Mouse (Mus musculus) limb, embryonic 11.5 days (tissue): ENCODE results near the gene Ghrhr. TPM values are rescaled to one million over a fixed set of nuclear protein-coding genes. Genes with fewer than 3 reads are reported as not detected.

Experiments
- ATAC-seq: fragments of 200-750 bp; cut with Nextera tagmentation; 2 replicates; pipeline ENCODE4 v1.8.0; 2017; ENCODE audit warnings: low read depth; ENCODE audit not compliant: insufficient number of reproducible peaks, low FRiP score, low TSS enrichment
- DNase-seq: peaks from one replicate; pipeline ENCODE4 v3.0.0-alpha.2; 2015; ENCODE audit warnings: low spot score
- H3K27ac ChIP-seq: fragments of 300-500 bp; sonication (generic); replicated peaks from 2 replicates; pipeline ENCODE4 v1.5.1; 2014; ENCODE audit warnings: low read depth, mild to moderate bottlenecking, low read length
- H3K27me3 ChIP-seq: fragments of 300-500 bp; sonication (generic); 2 replicates; pipeline ENCODE4 v1.6.1; 2014; ENCODE audit warnings: mild to moderate bottlenecking, low read length, mixed read lengths; ENCODE audit not compliant: control insufficient read depth, insufficient read depth
- H3K36me3 ChIP-seq: fragments of 300-500 bp; sonication (generic); 2 replicates; pipeline ENCODE4 v1.6.1; 2014; ENCODE audit warnings: mild to moderate bottlenecking, low read length, moderate library complexity, mixed read lengths; ENCODE audit not compliant: control insufficient read depth, insufficient read depth
- H3K4me1 ChIP-seq: fragments of 300-500 bp; sonication (generic); 2 replicates; pipeline ENCODE4 v1.6.1; 2014; ENCODE audit warnings: low read length, mixed read lengths; ENCODE audit not compliant: control insufficient read depth, insufficient read depth
- H3K4me2 ChIP-seq: fragments of 300-500 bp; sonication (generic); 2 replicates; pipeline ENCODE4 v1.6.1; 2014; ENCODE audit warnings: low read depth, mild to moderate bottlenecking, moderate library complexity; ENCODE audit not compliant: severe bottlenecking
- H3K4me3 ChIP-seq: fragments of 300-500 bp; sonication (generic); 2 replicates; pipeline ENCODE4 v1.5.1; 2014; ENCODE audit warnings: low read depth, low read length
- H3K9ac ChIP-seq: fragments of 300-500 bp; sonication (generic); 2 replicates; pipeline ENCODE4 v1.6.1; 2014; ENCODE audit warnings: mild to moderate bottlenecking, low read length
- H3K9me3 ChIP-seq: fragments of 300-500 bp; sonication (generic); 2 replicates; pipeline ENCODE4 v1.6.1; 2016; ENCODE audit warnings: low read length; ENCODE audit not compliant: control insufficient read depth
- WGBS: fragments of 180-500 bp; shearing (Covaris S2); extraction: QIAGEN DNeasy Blood & Tissue Kit; methylation state at CpG from one replicate; pipeline ENCODE4 v1.1.7; 2014; 5-methylcytosine and 5-hydroxymethylcytosine counted together
- polyA plus RNA-seq: library from polyadenylated mRNA; unstranded; fragments of >200 nt; fragmentation: Nextera tagmentation; extraction: Ambion mirVana; gene quantifications from 2 replicates; pipeline ENCODE4 v1.2.1, GENCODE M21; 2014

Ghrhr gene
- polyA plus RNA-seq, 1 experiment from 2014 or later, result not detected

GRCm38 (mm10) chr6:55356017-55356703 lies 19.9 kb upstream of the Ghrhr start:
- H3K9ac ChIP-seq, result no peak overlapping the region
- DNase-seq (no peak), ATAC-seq (no peak)
- H3K4me2 ChIP-seq, result no peak overlapping the region
- no peaks in the 10 kb centered on the region; the same call in 1 of the 2 replicates for H3K9me3 ChIP-seq
- WGBS, result 45% methylated on average over 5 of the region's 5 CpGs
- no peak overlapping the region for H3K4me3 ChIP-seq
- no peaks in the 10 kb centered on the region for H3K4me1 ChIP-seq
- H3K27ac ChIP-seq, result no peak overlapping the region
- no peaks in the 10 kb centered on the region for H3K27me3 ChIP-seq
- H3K36me3 ChIP-seq, result no peaks in the 10 kb centered on the region

- WGBS, result 68% methylated on average over 5 of the region's 5 CpGs
- no peak overlapping the region for H3K4me2 ChIP-seq
- H3K9ac ChIP-seq, result no peak overlapping the region
- DNase-seq (no peak), ATAC-seq (no peak)
- no peaks in the 10 kb centered on the region for H3K36me3 ChIP-seq
- H3K4me1 ChIP-seq, result no peaks in the 10 kb centered on the region
- no peaks in the 10 kb centered on the region for H3K27me3 ChIP-seq
- no peak overlapping the region for H3K4me3 ChIP-seq
- H3K27ac ChIP-seq, result no peak overlapping the region
- no peaks in the 10 kb centered on the region; the same call in 1 of the 2 replicates for H3K9me3 ChIP-seq
These were observed 19.0 kb upstream of the Ghrhr start for GRCm38 (mm10) chr6:55356976-55357635.

- no peaks in the 10 kb centered on the region for H3K27me3 ChIP-seq
- H3K9me3 ChIP-seq, result no peaks in the 10 kb centered on the region; the same call in 1 of the 2 replicates
- no peak overlapping the region for H3K9ac ChIP-seq
- no peak overlapping the region for H3K4me3 ChIP-seq
- H3K4me1 ChIP-seq, result no peaks in the 10 kb centered on the region
- no peak for DNase-seq
- no peak overlapping the region for H3K4me2 ChIP-seq
- 85% methylated on average over 6 of the region's 6 CpGs for WGBS
- H3K27ac ChIP-seq, result no peak overlapping the region
- H3K36me3 ChIP-seq, result no peaks in the 10 kb centered on the region
- ATAC-seq, result no peak
These were observed 18.5 kb upstream of the Ghrhr start for GRCm38 (mm10) chr6:55357636-55358031.

- ATAC-seq, result no peak; the same call in 1 of the 2 replicates
- Histone ChIP-seq H3K36me3 (no peaks in the 10 kb centered on the region), H3K4me1 (no peaks in the 10 kb centered on the region), H3K27me3 (no peaks in the 10 kb centered on the region), H3K27ac (no peak overlapping the region), H3K9ac (no peak overlapping the region), H3K4me2 (no peak overlapping the region), H3K4me3 (no peak overlapping the region), H3K9me3 (no peaks in the 10 kb centered on the region; the same call in 1 of the 2 replicates)
- WGBS, result 22% methylated on average over 2 of the region's 2 CpGs
- DNase-seq, result no peak
These were observed 17.4 kb upstream of the Ghrhr start for GRCm38 (mm10) chr6:55358731-55359143.

- H3K4me3 ChIP-seq, result no peak overlapping the region
- no peak overlapping the region for H3K9ac ChIP-seq
- no peaks in the 10 kb centered on the region for H3K36me3 ChIP-seq
- DNase-seq (no peak), ATAC-seq (no peak)
- 95% methylated on average over 1 of the region's 1 CpGs for WGBS
- H3K27me3 ChIP-seq, result no peaks in the 10 kb centered on the region
- no peaks in the 10 kb centered on the region for H3K9me3 ChIP-seq
- no peaks in the 10 kb centered on the region for H3K4me1 ChIP-seq
- H3K27ac ChIP-seq, result no peak overlapping the region
- H3K4me2 ChIP-seq, result no peak overlapping the region
These were observed 13.4 kb upstream of the Ghrhr start for GRCm38 (mm10) chr6:55362663-55363062.

GRCm38 (mm10) chr6:55367126-55367525 lies 9.0 kb upstream of the Ghrhr start:
- Histone ChIP-seq H3K36me3 (no peaks in the 10 kb centered on the region), H3K9ac (no peak overlapping the region), H3K27me3 (no peaks in the 10 kb centered on the region), H3K4me3 (no peak overlapping the region), H3K4me2 (no peak overlapping the region), H3K9me3 (no peaks in the 10 kb centered on the region), H3K4me1 (no peaks in the 10 kb centered on the region), H3K27ac (no peak overlapping the region)
- ATAC-seq (no peak), DNase-seq (no peak)

GRCm38 (mm10) chr6:55370831-55371230 lies 5.3 kb upstream of the Ghrhr start:
- Histone ChIP-seq H3K27me3 (no peaks in the 10 kb centered on the region), H3K4me3 (no peak overlapping the region), H3K27ac (no peak overlapping the region), H3K4me1 (no peaks in the 10 kb centered on the region), H3K36me3 (no peaks in the 10 kb centered on the region), H3K9me3 (no peaks in the 10 kb centered on the region), H3K9ac (no peak overlapping the region), H3K4me2 (no peak overlapping the region)
- WGBS, result 90% methylated on average over 6 of the region's 6 CpGs
- ATAC-seq (no peak), DNase-seq (no peak)

- no peak for DNase-seq
These were observed 416 bp downstream of the Ghrhr start for GRCm38 (mm10) chr6:55376511-55376910.

More at GRCm38 (mm10) chr6:55376511-55376910, 416 bp downstream of the Ghrhr start:
- H3K9me3 ChIP-seq, result no peaks in the 10 kb centered on the region
- no peak for ATAC-seq
- 78% methylated on average over 5 of the region's 5 CpGs for WGBS
- H3K27me3 ChIP-seq, result no peaks in the 10 kb centered on the region
- no peaks in the 10 kb centered on the region for H3K36me3 ChIP-seq
- no peak overlapping the region for H3K4me2 ChIP-seq
- no peak overlapping the region for H3K4me3 ChIP-seq
- H3K27ac ChIP-seq, result no peak overlapping the region
- H3K4me1 ChIP-seq, result no peaks in the 10 kb centered on the region
- H3K9ac ChIP-seq, result no peak overlapping the region
